Mouse (Mus musculus) 3134 (cell line): ENCODE measurements around the gene Rab19.
"Not testable (repeated sequence)": the region's sequence is repeated elsewhere in the genome, so short reads cannot be mapped to it uniquely, and the experiment has no call there.

Experiments
- DNase-seq: peaks from one replicate; pipeline ENCODE4 v3.0.0-alpha.2; 2011; ENCODE audit warnings: low spot score; ENCODE audit not compliant: insufficient read length; ENCODE audit errors: extremely low read depth

Rab19 gene

DNA sequence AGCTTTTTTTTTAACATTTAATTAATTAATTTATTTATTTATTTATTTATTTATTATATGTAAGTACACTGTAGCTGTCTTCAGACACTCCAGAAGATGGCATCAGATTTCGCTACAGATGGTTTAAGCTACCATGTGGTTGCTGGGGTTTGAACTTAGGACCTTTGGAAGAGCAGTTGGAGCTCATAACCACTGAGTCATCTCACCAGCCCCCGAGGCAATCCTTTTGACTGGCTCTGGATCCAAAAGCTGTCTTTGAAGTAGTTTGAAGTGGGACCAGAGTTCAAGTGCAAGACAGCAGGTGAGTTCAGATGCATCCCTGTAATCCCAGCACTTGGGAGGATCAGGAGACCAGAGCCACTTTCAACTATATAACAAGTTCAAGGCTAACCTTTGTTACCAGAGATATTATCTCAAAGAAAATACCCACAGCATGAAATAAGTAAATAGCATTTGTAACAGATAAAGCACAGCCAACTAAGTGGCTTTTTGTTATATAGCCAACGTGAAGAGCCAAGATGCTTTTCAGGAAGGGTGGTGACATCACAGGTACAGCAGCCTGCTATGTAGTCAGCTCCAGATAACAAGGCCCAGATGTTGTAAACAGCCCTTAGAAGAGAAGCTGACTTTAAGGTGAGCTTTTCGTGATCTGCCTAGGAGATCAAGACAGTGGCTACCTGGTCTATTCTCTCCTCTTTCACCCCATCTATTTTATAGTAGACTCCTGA is 46.5 kb downstream of the Rab19 start:
- peak; percentile 35 for DNase-seq

DNA sequence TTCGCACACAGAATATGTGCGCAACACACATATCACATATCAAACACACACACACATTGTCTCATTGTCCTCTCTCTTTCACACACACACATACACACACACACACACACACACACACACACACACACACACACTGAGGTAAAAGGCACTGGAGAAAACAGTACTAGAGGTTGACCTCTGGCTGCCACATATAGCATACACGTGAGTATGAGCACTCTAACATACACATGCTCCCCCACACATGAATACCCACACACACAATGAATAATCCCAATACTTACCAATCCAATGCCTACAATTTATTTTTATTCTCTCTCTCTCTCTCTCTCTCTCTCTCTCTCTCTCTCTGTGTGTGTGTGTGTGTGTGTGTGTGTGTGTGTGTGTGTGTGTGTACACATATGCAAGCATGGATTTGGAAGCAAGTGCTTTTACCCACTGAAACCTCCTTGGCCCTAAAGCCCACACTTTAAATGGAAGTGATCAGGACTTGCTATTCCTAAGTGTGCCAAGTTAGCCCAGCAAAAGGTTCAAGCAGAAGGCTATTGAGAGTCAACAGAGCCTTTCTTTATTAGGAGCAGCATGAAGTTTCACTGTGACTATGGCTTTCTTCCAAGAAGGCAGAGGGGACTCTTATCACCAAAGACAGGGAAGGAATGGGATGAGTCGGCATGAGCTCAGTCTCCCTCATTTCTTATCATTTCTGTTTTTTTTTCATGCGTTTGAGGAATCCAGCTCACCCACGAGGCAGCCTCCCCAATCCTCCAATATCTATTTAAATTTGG is 48.2 kb downstream of the Rab19 start:
- no peak for DNase-seq

DNA sequence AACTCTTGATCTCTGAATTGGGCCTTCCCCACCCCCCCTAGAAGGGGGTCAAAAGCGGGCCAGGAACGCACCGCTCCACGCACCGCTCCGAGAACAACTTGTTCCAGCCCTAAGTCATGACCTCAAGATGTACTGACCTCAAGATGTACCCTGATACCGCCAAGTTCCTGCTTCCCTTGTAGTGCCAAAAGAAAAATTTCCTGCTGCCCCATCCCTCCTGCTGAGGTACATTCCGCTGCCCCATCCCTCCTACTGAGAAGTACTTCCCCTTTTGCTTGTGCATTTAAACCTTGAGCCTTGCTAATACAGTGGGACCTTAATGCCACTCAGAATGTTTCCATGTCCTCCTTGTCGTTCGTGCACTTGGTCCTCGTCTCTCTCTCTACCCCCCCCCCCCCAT is 49.7 kb downstream of the Rab19 start:
- no peak for DNase-seq

GRCm38 (mm10) chr6:39433174-39433573 is 52.2 kb downstream of the Rab19 start:
- no peak for DNase-seq

DNA sequence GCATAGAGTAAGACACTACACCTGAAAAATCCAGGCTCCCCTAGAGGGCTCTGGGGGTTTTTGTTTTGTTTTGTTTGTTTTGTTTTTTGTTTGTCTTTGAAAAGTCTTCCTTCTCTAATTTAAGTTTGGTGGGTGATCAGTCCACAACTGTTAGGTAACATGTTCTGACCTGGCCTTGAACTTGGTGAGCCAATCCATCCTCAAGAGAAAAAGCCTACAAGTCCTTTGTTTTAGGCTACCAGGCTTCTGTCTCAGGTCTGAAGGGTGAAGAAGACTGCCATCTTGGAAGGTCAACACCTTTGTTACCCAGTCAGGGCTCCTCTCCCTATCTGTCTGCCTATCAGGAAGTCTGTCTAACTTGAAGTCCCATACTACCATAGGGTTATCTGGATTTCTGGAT is 52.7 kb downstream of the Rab19 start:
- no peak for DNase-seq

- no peak for DNase-seq
Observed at GRCm38 (mm10) chr6:39434111-39434885, 53.3 kb downstream of the Rab19 start.

- DNase-seq: no peak
Observed at GRCm38 (mm10) chr6:39434886-39435492, 54.0 kb downstream of the Rab19 start.

DNA sequence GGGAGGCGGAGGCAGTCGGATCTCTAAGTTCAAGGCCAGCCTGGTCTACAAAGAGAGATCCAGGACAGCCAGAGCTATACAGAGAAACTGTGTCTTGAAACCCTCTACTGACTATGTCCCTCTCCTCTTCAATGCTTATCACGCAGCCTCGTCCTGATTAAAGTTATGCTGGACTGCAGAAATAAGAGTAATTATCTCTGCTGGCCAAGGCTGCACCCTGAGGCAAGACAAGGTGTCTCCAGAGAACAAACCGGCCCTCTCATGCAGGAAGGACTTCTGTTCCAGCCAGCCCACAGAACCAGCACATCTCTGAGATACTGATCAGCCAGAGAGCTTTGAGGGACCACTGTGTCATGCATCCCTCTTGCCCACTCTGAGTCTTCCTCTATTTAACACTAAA is 54.9 kb downstream of the Rab19 start:
- DNase-seq: no peak

DNA sequence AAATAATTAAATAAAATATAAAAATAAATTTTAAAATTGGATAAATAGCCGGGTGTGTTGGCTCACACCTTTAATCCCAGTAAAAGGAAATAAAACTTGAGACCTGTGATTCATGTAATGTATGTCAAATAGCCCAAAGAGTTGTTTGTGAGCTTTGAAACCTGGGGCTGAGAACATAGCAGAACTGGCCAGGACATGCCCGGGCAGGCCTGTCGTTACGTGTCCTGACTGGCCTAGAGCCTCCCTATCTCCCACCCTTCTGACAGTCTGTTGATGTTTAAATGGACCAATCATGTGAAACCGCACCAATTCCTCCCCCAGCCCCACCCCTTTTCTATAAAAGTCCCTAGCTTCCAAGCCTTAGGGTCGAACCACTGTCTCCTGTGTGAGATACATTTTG is 56.5 kb downstream of the Rab19 start:
- not testable (repeated sequence) for DNase-seq
